Mouse (Mus musculus) intestine, embryonic 15.5 days (tissue): ENCODE measurements around the gene Olfr1461. TPM values are rescaled to one million over a fixed set of nuclear protein-coding genes. Genes with fewer than 3 reads are reported as not detected.

ENCODE experiments used
- ATAC-seq: fragments of 200-750 bp; cut with Nextera tagmentation; 2 replicates; pipeline ENCODE4 v1.8.0; 2017; ENCODE audit warnings: moderate TSS enrichment, moderate library complexity
- H3K27ac ChIP-seq: fragments of 300-500 bp; sonication (generic); 2 replicates; pipeline ENCODE4 v1.5.1; 2015; ENCODE audit warnings: mild to moderate bottlenecking, inconsistent platforms
- H3K27me3 ChIP-seq: fragments of 300-500 bp; sonication (generic); replicated peaks from 2 replicates; pipeline ENCODE4 v1.6.1; 2015; ENCODE audit warnings: inconsistent platforms
- H3K36me3 ChIP-seq: fragments of 300-500 bp; sonication (generic); 2 replicates; pipeline ENCODE4 v1.6.1; 2015; ENCODE audit warnings: inconsistent platforms
- H3K4me1 ChIP-seq: fragments of 300-500 bp; sonication (generic); replicated peaks from 2 replicates; pipeline ENCODE4 v1.6.1; 2015; ENCODE audit warnings: inconsistent platforms
- H3K4me2 ChIP-seq: fragments of 300-500 bp; sonication (generic); replicated peaks from 2 replicates; pipeline ENCODE4 v1.6.1; 2015; ENCODE audit warnings: mild to moderate bottlenecking, inconsistent platforms
- H3K4me3 ChIP-seq: fragments of 300-500 bp; sonication (generic); replicated peaks from 2 replicates; pipeline ENCODE4 v1.5.1; 2015; ENCODE audit warnings: inconsistent platforms
- H3K9ac ChIP-seq: fragments of 300-500 bp; sonication (generic); 2 replicates; pipeline ENCODE4 v1.6.1; 2015; ENCODE audit warnings: inconsistent platforms
- H3K9me3 ChIP-seq: fragments of 300-500 bp; sonication (generic); 2 replicates; pipeline ENCODE4 v1.6.1; 2016; ENCODE audit warnings: inconsistent platforms
- WGBS: fragments of 180-500 bp; shearing (Covaris S2); methylation state at CpG from one replicate; pipeline ENCODE4 v1.1.7; 2015; 5-methylcytosine and 5-hydroxymethylcytosine counted together
- polyA plus RNA-seq: library from polyadenylated mRNA; unstranded; fragments of >200 nt; fragmentation: Nextera tagmentation; extraction: Ambion mirVana; gene quantifications from 2 replicates; pipeline ENCODE4 v1.2.1, GENCODE M21; 2015

Olfr1461 gene
- not detected in 2 replicates for polyA plus RNA-seq

DNA sequence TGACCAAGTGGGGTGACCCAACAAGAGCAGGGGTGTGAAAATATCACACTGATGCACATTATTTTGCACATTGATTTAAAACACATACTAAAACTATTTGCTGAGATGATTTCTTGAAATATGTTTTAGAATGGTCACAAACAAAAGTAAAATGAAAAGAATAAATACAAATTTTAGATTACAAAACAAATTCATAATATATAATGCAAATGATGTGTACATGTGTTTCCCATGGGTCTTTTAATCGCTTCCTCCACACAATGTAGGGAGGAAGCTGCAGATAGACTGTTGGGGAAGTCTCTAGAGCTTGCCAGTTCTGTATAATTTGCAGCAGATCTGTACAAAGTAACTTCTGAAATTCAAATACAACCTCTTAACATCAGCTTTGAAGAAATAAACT lies at the start of gene Olfr1461:
Gene Olfr1461, plus strand, starts transcription at position 301 of the 400 bp plus-strand sequence.
- Histone ChIP-seq H3K4me1 (no peaks in the 10 kb centered on the region), H3K4me2 (no peak within 1 kb of the TSS), H3K36me3 (no peaks in the 10 kb centered on the region), H3K27ac (no peak within 1 kb of the TSS), H3K9me3 (no peaks in the 10 kb centered on the region), H3K4me3 (no peak within 1 kb of the TSS), H3K9ac (no peak within 1 kb of the TSS), H3K27me3 (no peaks in the 10 kb centered on the region)
- no peak for ATAC-seq
- WGBS, result 50% methylated on average over 1 of the region's 1 CpGs

DNA sequence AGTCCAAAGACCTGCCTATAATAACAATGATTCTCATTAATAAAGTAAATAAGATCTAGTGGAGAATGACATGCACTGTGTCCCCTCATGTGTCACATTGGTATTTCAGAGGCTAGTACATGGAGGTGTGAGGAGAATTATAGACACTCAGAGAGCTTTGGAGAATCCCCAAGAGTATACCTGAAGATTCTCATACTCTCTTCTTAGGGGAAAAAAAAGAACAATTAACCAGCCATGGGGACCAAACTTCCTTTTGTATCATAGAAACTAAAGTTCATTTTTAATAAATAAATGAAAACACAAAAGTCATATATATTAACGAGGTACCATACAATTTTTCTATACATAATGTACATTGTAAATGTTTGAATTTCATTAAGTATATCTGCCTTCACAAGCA lies 13.4 kb upstream of the Olfr1461 start, which contains the start of gene Olfr1459:
Gene Olfr1459, minus strand, starts transcription at position 101 of the 400 bp plus-strand sequence.
- Histone ChIP-seq H3K9me3 (no peaks in the 10 kb centered on the region), H3K4me1 (no peaks in the 10 kb centered on the region), H3K9ac (no peak within 1 kb of the TSS), H3K36me3 (no peaks in the 10 kb centered on the region), H3K4me3 (no peak within 1 kb of the TSS), H3K27ac (no peak within 1 kb of the TSS), H3K4me2 (no peak within 1 kb of the TSS), H3K27me3 (no peaks in the 10 kb centered on the region)
- WGBS, result 73% methylated on average over 1 of the region's 1 CpGs
- ATAC-seq, result no peak

DNA sequence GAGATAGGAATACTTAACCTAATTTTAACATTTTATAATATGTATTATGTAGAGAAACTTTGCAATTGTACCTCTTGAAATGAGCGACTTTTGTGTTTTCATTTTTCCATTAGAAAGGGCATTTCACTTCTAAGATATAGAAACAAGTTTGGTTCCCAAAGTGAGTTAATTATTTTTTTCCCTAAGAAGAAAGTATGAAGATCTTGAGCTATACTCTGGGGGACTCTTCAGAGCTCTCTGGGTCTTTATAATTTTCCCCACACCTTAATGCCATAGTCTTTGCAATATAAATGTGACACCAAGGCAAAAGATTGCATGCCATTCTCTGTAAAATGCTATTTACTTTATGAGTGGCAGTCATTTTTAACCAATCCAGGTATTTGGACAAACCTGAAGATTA lies 22.6 kb downstream of the Olfr1461 start, which contains the start of gene Olfr1462:
Gene Olfr1462, plus strand, starts transcription at position 301 of the 400 bp plus-strand sequence.
- Histone ChIP-seq H3K4me1 (no peaks in the 10 kb centered on the region), H3K9me3 (no peaks in the 10 kb centered on the region), H3K9ac (no peak within 1 kb of the TSS), H3K36me3 (no peaks in the 10 kb centered on the region), H3K27me3 (no peaks in the 10 kb centered on the region), H3K4me2 (no peak within 1 kb of the TSS), H3K4me3 (no peak within 1 kb of the TSS), H3K27ac (no peak within 1 kb of the TSS)
- WGBS, result 92% methylated on average over 1 of the region's 1 CpGs
- ATAC-seq, result no peak

Other genes with a start within 250 kb of the Olfr1461 start
- gene Olfr1448, start 238.6 kb upstream of the Olfr1461 start, polyA plus RNA-seq, result not detected in 2 replicates
- not detected in 2 replicates for gene Olfr1449, start 232.2 kb upstream of the Olfr1461 start, polyA plus RNA-seq
- gene Olfr1450, start 212.7 kb upstream of the Olfr1461 start, polyA plus RNA-seq, result not detected in 2 replicates
- not detected in 2 replicates for gene Olfr1451, start 168.0 kb upstream of the Olfr1461 start, polyA plus RNA-seq
- gene Olfr1453, start 134.7 kb upstream of the Olfr1461 start, polyA plus RNA-seq, result not detected in 2 replicates
- not detected in 2 replicates for gene Olfr1454, start 102.4 kb upstream of the Olfr1461 start, polyA plus RNA-seq
- gene Olfr1457, start 65.1 kb upstream of the Olfr1461 start, polyA plus RNA-seq, result not detected in 2 replicates
- not detected in 2 replicates for gene Olfr1458, start 56.2 kb upstream of the Olfr1461 start, polyA plus RNA-seq
- not detected in 2 replicates for gene Olfr1459, start 13.5 kb upstream of the Olfr1461 start, polyA plus RNA-seq
- not detected in 2 replicates for gene Olfr1462, start 22.7 kb downstream of the Olfr1461 start, polyA plus RNA-seq
- not detected in 2 replicates for gene Olfr1463, start 68.3 kb downstream of the Olfr1461 start, polyA plus RNA-seq
- not detected in 2 replicates for gene Olfr1465, start 152.5 kb downstream of the Olfr1461 start, polyA plus RNA-seq
- not detected in 2 replicates for gene Olfr1466, start 175.9 kb downstream of the Olfr1461 start, polyA plus RNA-seq
- not detected in 2 replicates for gene Olfr1467, start 199.2 kb downstream of the Olfr1461 start, polyA plus RNA-seq
- gene Olfr1469, start 244.8 kb downstream of the Olfr1461 start, polyA plus RNA-seq, result not detected in 2 replicates